Mouse (Mus musculus) E14TG2a.4 (cell line): ENCODE measurements around the gene Mapkap1.

Source experiments
- CTCF ChIP-seq: conservative IDR thresholded peaks from 2 replicates; pipeline ENCODE4 v1.5.1; 2014; ENCODE audit warnings: low read length
- NANOG ChIP-seq: IDR thresholded peaks from 2 replicates; pipeline ENCODE4 v1.6.1; 2014; ENCODE audit warnings: borderline replicate concordance, low read length, mixed read lengths
- POU5F1 ChIP-seq: IDR thresholded peaks from 2 replicates; pipeline ENCODE4 v1.6.1; 2014; ENCODE audit warnings: low read length, borderline replicate concordance

DNA sequence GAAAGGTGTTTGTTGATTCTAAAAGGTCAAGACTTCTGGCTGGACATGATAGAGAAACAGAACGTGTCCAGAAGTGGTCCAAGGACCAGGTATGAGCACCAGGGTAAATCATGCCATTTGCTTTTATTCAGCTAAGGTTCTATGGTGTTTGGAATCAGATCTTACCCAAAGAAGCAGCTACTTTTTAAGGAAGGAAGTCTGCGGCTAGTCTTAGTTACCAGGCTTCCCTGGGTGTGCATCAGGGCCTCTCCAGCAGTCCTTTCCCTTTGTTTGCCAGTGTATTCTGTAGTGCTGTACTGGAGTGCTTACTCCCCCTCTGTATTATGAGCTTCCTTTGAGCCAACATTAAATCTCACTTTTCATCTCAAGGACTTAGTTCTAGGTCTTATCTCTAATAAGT lies 111.5 kb downstream of the Mapkap1 start:
- TF ChIP-seq CTCF = no peak
- no peak for TF ChIP-seq POU5F1
- no peak for TF ChIP-seq NANOG
